Mouse (Mus musculus) hindbrain, embryonic 11.5 days (tissue): ENCODE measurements around the gene Myg1. TPM values are rescaled to one million over a fixed set of nuclear protein-coding genes. Genes with fewer than 3 reads are reported as not detected.

Source experiments
- ATAC-seq: fragments of 200-750 bp; cut with Nextera tagmentation; 2 replicates; pipeline ENCODE4 v1.8.0; 2017; ENCODE audit warnings: mild to moderate bottlenecking, moderate TSS enrichment, moderate library complexity; ENCODE audit not compliant: low FRiP score
- DNase-seq: peaks from one replicate; pipeline ENCODE4 v3.0.0-alpha.2; 2015; ENCODE audit warnings: low spot score
- H3K27ac ChIP-seq: fragments of 300-500 bp; sonication (generic); 2 replicates; pipeline ENCODE4 v1.5.1; 2014; ENCODE audit warnings: mild to moderate bottlenecking, low read depth, low read length
- H3K27me3 ChIP-seq: fragments of 300-500 bp; sonication (generic); 2 replicates; pipeline ENCODE4 v1.6.1; 2014; ENCODE audit warnings: mild to moderate bottlenecking, low read length, moderate library complexity, mixed read lengths; ENCODE audit not compliant: control insufficient read depth, insufficient read depth
- H3K36me3 ChIP-seq: fragments of 300-500 bp; sonication (generic); 2 replicates; pipeline ENCODE4 v1.6.1; 2014; ENCODE audit warnings: mild to moderate bottlenecking, low read length, moderate library complexity, mixed read lengths; ENCODE audit not compliant: control insufficient read depth, insufficient read depth
- H3K4me1 ChIP-seq: fragments of 300-500 bp; sonication (generic); replicated peaks from 2 replicates; pipeline ENCODE4 v1.6.1; 2014; ENCODE audit warnings: low read length, mixed read lengths; ENCODE audit not compliant: control insufficient read depth, insufficient read depth
- H3K4me2 ChIP-seq: fragments of 300-500 bp; sonication (generic); replicated peaks from 2 replicates; pipeline ENCODE4 v1.6.1; 2014; ENCODE audit warnings: mild to moderate bottlenecking, low read depth, low read length
- H3K4me3 ChIP-seq: fragments of 300-500 bp; sonication (generic); 2 replicates; pipeline ENCODE4 v1.5.1; 2014; ENCODE audit warnings: low read depth, low read length
- H3K9ac ChIP-seq: fragments of 300-500 bp; sonication (generic); 2 replicates; pipeline ENCODE4 v1.6.1; 2014; ENCODE audit warnings: low read depth, low read length
- H3K9me3 ChIP-seq: fragments of 300-500 bp; sonication (generic); 2 replicates; pipeline ENCODE4 v1.6.1; 2016; ENCODE audit warnings: low read length; ENCODE audit not compliant: control insufficient read depth
- WGBS: fragments of 180-500 bp; shearing (Covaris S2); extraction: QIAGEN DNeasy Blood & Tissue Kit; methylation state at CpG from one replicate; pipeline ENCODE4 v1.1.7; 2014; 5-methylcytosine and 5-hydroxymethylcytosine counted together
- polyA plus RNA-seq: library from polyadenylated mRNA; unstranded; fragments of >200 nt; fragmentation: Nextera tagmentation; extraction: Ambion mirVana; gene quantifications from 2 replicates; pipeline ENCODE4 v1.2.1, GENCODE M21; 2014

Gene Myg1
- polyA plus RNA-seq, 1 experiment from 2014 or later = 104 TPM

DNA sequence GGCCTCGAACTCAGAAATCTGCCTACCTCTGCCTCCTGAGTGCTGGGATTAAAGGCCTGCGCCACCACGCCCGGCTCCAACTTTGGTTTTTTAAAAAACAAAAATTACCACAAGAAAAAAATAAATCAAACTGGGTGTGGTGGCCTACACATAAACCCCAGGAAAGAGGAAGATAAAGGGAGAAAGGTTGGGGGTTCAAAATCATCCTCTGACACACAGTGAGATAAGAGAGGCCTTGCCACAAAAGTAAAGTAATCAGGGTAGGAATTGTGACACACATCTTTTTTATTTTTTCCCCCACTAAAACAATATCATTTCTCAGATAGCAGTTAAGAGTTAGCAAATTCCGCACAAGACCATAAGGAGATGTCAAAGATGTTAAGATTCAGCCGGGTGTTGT, 52.2 kb downstream of the Myg1 start:
- H3K27ac ChIP-seq = no peak overlapping the region
- no peaks in the 10 kb centered on the region for H3K9me3 ChIP-seq
- no peak overlapping the region for H3K4me2 ChIP-seq
- H3K4me3 ChIP-seq = no peak overlapping the region
- no peak overlapping the region for H3K9ac ChIP-seq
- no peaks in the 10 kb centered on the region for H3K36me3 ChIP-seq
- DNase-seq (no peak), ATAC-seq (no peak)
- WGBS = 86% methylated on average over 6 of the region's 6 CpGs
- H3K27me3 ChIP-seq = no peaks in the 10 kb centered on the region
- H3K4me1 ChIP-seq = no peaks in the 10 kb centered on the region

DNA sequence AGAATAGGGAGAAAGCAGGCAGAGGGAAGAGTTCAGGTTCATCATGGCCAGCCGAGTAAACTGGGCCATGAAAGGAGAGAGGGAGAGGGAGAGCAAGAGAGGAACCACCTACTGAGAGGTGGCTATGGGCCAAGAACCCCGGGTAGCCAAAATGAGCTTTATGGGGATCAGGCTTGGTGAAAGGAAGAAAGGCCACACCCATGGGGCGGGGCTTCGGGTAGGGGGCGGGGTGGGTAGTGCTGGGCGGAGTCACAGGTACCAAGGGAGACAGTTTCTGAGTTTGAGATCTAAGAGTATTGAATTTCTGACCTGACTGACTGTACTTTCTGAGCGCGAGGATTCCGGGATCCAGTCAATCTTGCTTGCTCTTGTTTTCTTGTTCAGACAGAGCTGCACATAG, 55.1 kb downstream of the Myg1 start:
- no peak overlapping the region for H3K4me2 ChIP-seq
- ATAC-seq (no peak), DNase-seq (no peak)
- H3K4me1 ChIP-seq = no peaks in the 10 kb centered on the region
- no peaks in the 10 kb centered on the region for H3K36me3 ChIP-seq
- 54% methylated on average over 9 of the region's 9 CpGs for WGBS
- no peak overlapping the region for H3K9ac ChIP-seq
- no peak overlapping the region for H3K27ac ChIP-seq
- H3K9me3 ChIP-seq = no peaks in the 10 kb centered on the region
- no peak overlapping the region for H3K4me3 ChIP-seq
- no peaks in the 10 kb centered on the region for H3K27me3 ChIP-seq

Other genes with a start within 250 kb of the Myg1 start
- gene Tns2, start 231.3 kb upstream of the Myg1 start, polyA plus RNA-seq = 8.0 and 11.8 TPM in 2 replicates
- 10.1 and 11.9 TPM in 2 replicates for gene Spryd3, start 195.5 kb upstream of the Myg1 start, polyA plus RNA-seq
- 0.31 TPM in 1 of 2 replicates, not detected in the other for gene Igfbp6, start 187.3 kb upstream of the Myg1 start, polyA plus RNA-seq
- gene Soat2, start 181.2 kb upstream of the Myg1 start, polyA plus RNA-seq = 0.13 and 0.17 TPM in 2 replicates
- 49.7 and 63.8 TPM in 2 replicates for gene Zfp740, start 128.5 kb upstream of the Myg1 start, polyA plus RNA-seq
- 23.5 and 27.9 TPM in 2 replicates for gene Csad, start 127.0 kb upstream of the Myg1 start, polyA plus RNA-seq
- gene Itgb7, start 99.8 kb upstream of the Myg1 start, polyA plus RNA-seq = 1.0 and 1.1 TPM in 2 replicates
- gene Rarg, start 74.2 kb upstream of the Myg1 start, polyA plus RNA-seq = 20.3 and 21.7 TPM in 2 replicates
- 0.15 TPM in 2 replicates for gene Gm9918, start 61.1 kb upstream of the Myg1 start, polyA plus RNA-seq
- gene Mfsd5, start 52.3 kb upstream of the Myg1 start, polyA plus RNA-seq = 51.6 and 57.0 TPM in 2 replicates
- gene Espl1, start 35.4 kb upstream of the Myg1 start, polyA plus RNA-seq = 21.8 and 30.8 TPM in 2 replicates
- gene Pfdn5, start 5.6 kb upstream of the Myg1 start, polyA plus RNA-seq = 401 and 431 TPM in 2 replicates
- 65.9 and 76.2 TPM in 2 replicates for gene Aaas, start 19.1 kb downstream of the Myg1 start, polyA plus RNA-seq
- gene Sp7, start 35.5 kb downstream of the Myg1 start, polyA plus RNA-seq = 0.73 and 0.99 TPM in 2 replicates
- gene Sp1, start 74.4 kb downstream of the Myg1 start, polyA plus RNA-seq = 10.5 and 11.5 TPM in 2 replicates
- 0.28 and 0.46 TPM in 2 replicates for gene Amhr2, start 113.7 kb downstream of the Myg1 start, polyA plus RNA-seq
- 108 and 118 TPM in 2 replicates for gene Prr13, start 127.3 kb downstream of the Myg1 start, polyA plus RNA-seq
- gene Pcbp2, start 138.8 kb downstream of the Myg1 start, polyA plus RNA-seq = 238 and 273 TPM in 2 replicates
- gene Gm10337, start 172.0 kb downstream of the Myg1 start, polyA plus RNA-seq = 5.1 and 8.8 TPM in 2 replicates
- gene Map3k12, start 185.4 kb downstream of the Myg1 start, polyA plus RNA-seq = 21.2 and 23.8 TPM in 2 replicates
- 85.2 and 86.3 TPM in 2 replicates for gene Tarbp2, start 186.5 kb downstream of the Myg1 start, polyA plus RNA-seq
- gene Npff, start 193.2 kb downstream of the Myg1 start, polyA plus RNA-seq = 2.6 and 2.7 TPM in 2 replicates